Mouse (Mus musculus): Measurements from ENCODE around the gene Cox11. TPM values are rescaled to one million over a fixed set of nuclear protein-coding genes. Genes with fewer than 3 reads are reported as not detected.

Cox11 gene
- polyA plus RNA-seq, 1 experiment from 2014 or later = 37.3 TPM

DNA sequence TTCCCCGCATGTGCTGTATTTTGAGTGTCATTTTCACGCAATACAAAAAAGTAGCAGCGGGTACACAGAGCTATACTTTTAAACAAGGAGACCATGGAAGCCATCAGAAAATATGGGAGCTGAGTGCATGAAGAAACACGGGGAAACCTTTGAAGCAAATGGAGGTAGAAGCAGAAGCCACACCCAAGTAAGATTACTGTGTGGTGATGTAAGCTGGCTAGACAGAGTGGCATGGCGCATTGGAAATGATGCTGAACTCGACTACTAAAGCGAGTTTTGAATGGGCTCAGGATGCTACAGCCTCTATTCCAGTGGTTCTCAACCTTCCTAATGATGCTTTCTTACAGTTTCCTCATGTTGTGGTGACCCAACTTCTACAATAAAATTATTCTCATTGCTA lies 39.1 kb downstream of the Cox11 start:
- Histone ChIP-seq H3K4me1 (replicated peaks; ENCODE audit: control insufficient read depth, insufficient read depth, low read length) (no peaks in the 10 kb centered on the region), H3K27ac (ENCODE audit: low read length) (no peak overlapping the region), H3K27me3 (replicated peaks; ENCODE audit: control insufficient read depth, insufficient read depth, low read length) (no peaks in the 10 kb centered on the region), H3K9me3 (ENCODE audit: control insufficient read depth, low read length) (no peaks in the 10 kb centered on the region), H3K9ac (replicated peaks; ENCODE audit: low read depth, low read length) (no peak overlapping the region), H3K4me2 (ENCODE audit: low read length) (no peak overlapping the region), H3K4me3 (replicated peaks; ENCODE audit: low read length) (no peak overlapping the region), H3K36me3 (ENCODE audit: control insufficient read depth, insufficient read depth) (no peaks in the 10 kb centered on the region)
- 89% methylated on average over 7 of the region's 7 CpGs for WGBS
- ATAC-seq = no peak

DNA sequence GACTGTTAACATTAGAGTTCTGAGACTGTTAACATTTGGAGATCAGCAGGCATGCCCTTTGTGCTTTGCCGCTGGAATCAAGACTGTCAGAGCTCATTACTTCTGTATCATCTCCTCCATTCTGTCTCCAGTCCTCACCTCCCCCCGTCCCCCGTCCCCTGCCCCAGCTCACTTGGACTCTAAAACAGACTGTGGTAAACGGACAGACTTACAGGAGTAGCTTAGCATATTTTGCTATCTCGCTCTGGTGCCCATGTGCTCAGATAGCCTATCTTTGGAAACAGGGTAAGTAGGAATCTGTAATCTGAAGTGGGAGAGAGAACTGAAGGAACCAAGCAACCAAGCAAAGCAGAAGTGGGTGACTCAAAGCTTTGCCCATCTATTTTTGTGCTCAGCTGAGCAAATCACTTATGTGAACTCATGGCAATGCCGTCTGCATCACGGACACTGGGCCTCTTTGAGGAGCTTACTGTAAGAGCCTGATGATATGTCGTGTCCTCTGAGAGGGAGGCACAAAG lies 39.9 kb downstream of the Cox11 start:
- H3K36me3 ChIP-seq (ENCODE audit: control insufficient read depth, insufficient read depth) = no peaks in the 10 kb centered on the region
- no peaks in the 10 kb centered on the region for H3K4me1 ChIP-seq (replicated peaks; ENCODE audit: control insufficient read depth, insufficient read depth, low read length)
- no peak overlapping the region for H3K4me2 ChIP-seq (ENCODE audit: low read length)
- ATAC-seq = no peak
- H3K9me3 ChIP-seq (ENCODE audit: control insufficient read depth, low read length) = no peaks in the 10 kb centered on the region
- 63% methylated on average over 8 of the region's 8 CpGs for WGBS
- H3K4me3 ChIP-seq (replicated peaks; ENCODE audit: low read length) = no peak overlapping the region
- H3K27me3 ChIP-seq (replicated peaks; ENCODE audit: control insufficient read depth, insufficient read depth, low read length) = no peaks in the 10 kb centered on the region
- H3K27ac ChIP-seq (ENCODE audit: low read length) = no peak overlapping the region
- H3K9ac ChIP-seq (replicated peaks; ENCODE audit: low read depth, low read length) = no peak overlapping the region

DNA sequence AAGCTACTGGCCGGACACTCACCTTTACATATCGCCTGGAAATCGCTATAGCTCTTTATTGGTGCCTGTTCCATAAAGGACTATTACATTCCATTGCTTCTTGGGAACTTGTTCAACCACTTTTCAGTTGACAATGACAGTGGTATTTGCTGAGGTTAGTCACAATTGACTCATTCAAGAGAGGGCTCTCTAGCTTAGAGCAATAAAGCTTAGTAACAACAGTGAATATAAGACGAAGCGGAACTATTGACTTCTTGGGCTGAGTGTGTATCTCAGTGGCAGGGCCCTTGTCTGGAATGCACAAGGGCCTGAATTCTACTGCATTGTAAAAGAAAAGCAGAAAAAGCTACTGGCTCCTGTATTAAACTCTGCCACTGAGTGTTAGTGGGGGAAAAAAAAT lies 40.6 kb downstream of the Cox11 start:
- 85% methylated on average over 5 of the region's 5 CpGs for WGBS
- no peak for ATAC-seq

DNA sequence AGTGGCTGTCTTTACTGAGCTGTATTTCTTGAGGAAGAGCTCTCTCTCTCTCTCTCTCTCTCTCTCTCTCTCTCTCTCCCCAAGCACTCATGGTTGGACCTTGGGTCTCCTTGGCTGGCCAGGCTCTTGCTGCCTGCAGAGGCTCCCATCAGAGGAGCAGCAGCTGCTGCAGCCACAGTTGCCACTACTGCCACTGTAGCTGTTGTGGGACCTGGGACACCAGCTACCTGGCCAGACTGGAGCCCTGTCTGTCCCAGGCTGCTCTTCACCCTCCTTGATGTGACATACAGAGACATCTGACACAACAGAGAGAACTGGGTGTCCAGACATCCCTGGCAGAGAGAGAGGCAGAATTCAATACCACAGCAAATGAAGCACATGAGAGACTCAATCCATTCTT lies 43.2 kb downstream of the Cox11 start:
- Histone ChIP-seq H3K27ac (ENCODE audit: low read length) (no peak overlapping the region), H3K4me1 (replicated peaks; ENCODE audit: control insufficient read depth, insufficient read depth, low read length) (no peaks in the 10 kb centered on the region), H3K9ac (replicated peaks; ENCODE audit: low read depth, low read length) (no peak overlapping the region), H3K9me3 (ENCODE audit: control insufficient read depth, low read length) (no peaks in the 10 kb centered on the region), H3K4me3 (replicated peaks; ENCODE audit: low read length) (no peak overlapping the region), H3K36me3 (ENCODE audit: control insufficient read depth, insufficient read depth) (no peaks in the 10 kb centered on the region), H3K4me2 (ENCODE audit: low read length) (no peak overlapping the region), H3K27me3 (replicated peaks; ENCODE audit: control insufficient read depth, insufficient read depth, low read length) (no peaks in the 10 kb centered on the region)
- no peak for ATAC-seq

More for the DNA sequence above, 40.6 kb downstream of the Cox11 start:
- Histone ChIP-seq H3K27me3 (replicated peaks; ENCODE audit: control insufficient read depth, insufficient read depth, low read length) (no peaks in the 10 kb centered on the region), H3K4me3 (replicated peaks; ENCODE audit: low read length) (no peak overlapping the region), H3K9ac (replicated peaks; ENCODE audit: low read depth, low read length) (no peak overlapping the region), H3K27ac (ENCODE audit: low read length) (no peak overlapping the region), H3K4me1 (replicated peaks; ENCODE audit: control insufficient read depth, insufficient read depth, low read length) (no peaks in the 10 kb centered on the region), H3K4me2 (ENCODE audit: low read length) (no peak overlapping the region), H3K36me3 (ENCODE audit: control insufficient read depth, insufficient read depth) (no peaks in the 10 kb centered on the region), H3K9me3 (ENCODE audit: control insufficient read depth, low read length) (no peaks in the 10 kb centered on the region)

DNA sequence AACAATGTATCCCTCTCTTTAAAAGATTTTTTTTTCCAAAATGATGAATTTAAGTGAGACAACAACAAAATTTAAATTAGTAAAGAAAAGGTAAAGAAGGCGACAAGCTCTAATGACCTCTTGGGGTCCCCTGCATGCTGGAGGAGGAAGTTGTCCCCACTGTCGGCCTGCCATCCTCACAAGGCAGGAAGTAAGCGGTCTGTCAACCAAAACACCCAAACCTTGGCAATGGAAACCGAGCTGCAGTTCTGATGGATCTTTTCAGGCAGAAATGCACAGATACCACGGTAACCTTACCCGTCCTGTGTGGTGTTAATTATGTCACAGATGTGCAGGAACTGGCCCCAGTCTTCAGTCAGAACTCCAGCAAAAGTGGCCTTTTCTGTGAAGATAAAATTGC lies 46.8 kb downstream of the Cox11 start:
- H3K36me3 ChIP-seq (ENCODE audit: control insufficient read depth, insufficient read depth) = no peaks in the 10 kb centered on the region
- no peak overlapping the region for H3K9ac ChIP-seq (replicated peaks; ENCODE audit: low read depth, low read length)
- H3K27me3 ChIP-seq (replicated peaks; ENCODE audit: control insufficient read depth, insufficient read depth, low read length) = no peaks in the 10 kb centered on the region
- 81% methylated on average over 6 of the region's 6 CpGs for WGBS
- peaks cover 13% of the 10 kb centered on the region for H3K4me1 ChIP-seq (replicated peaks; ENCODE audit: control insufficient read depth, insufficient read depth, low read length)
- no peak for ATAC-seq
- no peaks in the 10 kb centered on the region for H3K9me3 ChIP-seq (ENCODE audit: control insufficient read depth, low read length)
- no peak overlapping the region for H3K27ac ChIP-seq (ENCODE audit: low read length)
- no peak overlapping the region for H3K4me3 ChIP-seq (replicated peaks; ENCODE audit: low read length)
- H3K4me2 ChIP-seq (ENCODE audit: low read length) = no peak overlapping the region

DNA sequence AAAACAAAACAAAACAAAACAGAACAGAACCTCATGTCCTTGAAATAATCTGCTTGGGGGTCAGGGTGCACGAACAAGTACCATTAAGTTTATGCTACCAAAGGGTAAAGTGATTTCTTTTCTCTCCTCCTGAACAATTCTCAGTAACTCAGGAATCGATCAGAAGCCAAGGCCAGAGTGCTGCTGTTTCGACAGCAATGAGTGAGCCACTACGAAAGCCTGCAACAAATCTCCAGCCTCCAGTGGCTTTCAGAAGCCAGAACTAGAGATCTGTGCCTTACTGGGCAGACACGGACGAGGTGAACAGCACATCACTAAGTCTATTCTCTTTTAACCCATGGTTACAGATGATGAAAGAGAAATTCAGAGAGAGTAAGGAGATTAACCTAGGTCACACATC lies 47.2 kb downstream of the Cox11 start:
- Histone ChIP-seq H3K9ac (replicated peaks; ENCODE audit: low read depth, low read length) (no peak overlapping the region), H3K27me3 (replicated peaks; ENCODE audit: control insufficient read depth, insufficient read depth, low read length) (no peaks in the 10 kb centered on the region), H3K36me3 (ENCODE audit: control insufficient read depth, insufficient read depth) (no peaks in the 10 kb centered on the region), H3K4me2 (ENCODE audit: low read length) (no peak overlapping the region), H3K27ac (ENCODE audit: low read length) (no peak overlapping the region), H3K4me1 (replicated peaks; ENCODE audit: control insufficient read depth, insufficient read depth, low read length) (peaks cover 13% of the 10 kb centered on the region), H3K4me3 (replicated peaks; ENCODE audit: low read length) (no peak overlapping the region), H3K9me3 (ENCODE audit: control insufficient read depth, low read length) (no peaks in the 10 kb centered on the region)
- ATAC-seq = no peak
- WGBS = 79% methylated on average over 6 of the region's 6 CpGs

DNA sequence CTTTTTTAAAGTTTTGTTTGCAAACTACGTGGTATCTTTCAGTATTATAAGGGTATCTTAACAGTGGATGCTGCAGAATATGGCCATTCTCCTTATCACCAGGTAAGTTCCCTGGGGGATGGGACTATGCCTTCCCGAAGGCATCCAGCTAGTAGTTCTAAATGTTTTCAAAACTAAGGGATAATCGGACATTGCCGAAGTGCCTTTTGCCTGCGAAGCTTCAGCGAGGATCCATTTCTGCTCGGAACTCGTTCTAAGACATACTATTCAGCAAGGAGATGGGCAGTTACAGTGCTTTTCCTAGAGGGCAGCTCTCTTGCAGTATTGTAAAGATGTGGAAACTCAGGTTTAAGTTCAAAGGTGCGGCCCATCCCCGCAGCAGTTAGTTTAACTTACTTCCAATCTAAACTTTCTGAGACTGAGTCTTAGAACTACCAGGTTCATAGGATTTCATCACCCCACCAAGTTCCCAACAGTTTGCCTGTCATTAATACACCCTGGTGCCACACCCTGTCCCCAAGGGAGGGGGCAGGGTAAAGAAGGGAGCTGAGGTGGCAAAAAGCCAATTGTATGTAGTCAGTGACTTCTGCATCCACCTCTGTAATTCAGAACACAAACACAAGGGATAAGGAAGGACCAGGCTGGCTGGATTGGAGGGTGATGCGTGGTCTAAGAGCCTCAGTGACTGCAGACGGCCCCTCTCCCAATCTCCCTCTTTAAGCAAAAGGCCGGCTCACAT lies 48.5 kb downstream of the Cox11 start:
- peak overlapping the region; percentile 67 for H3K9ac ChIP-seq (replicated peaks; ENCODE audit: low read depth, low read length)
- H3K27me3 ChIP-seq (replicated peaks; ENCODE audit: control insufficient read depth, insufficient read depth, low read length) = no peaks in the 10 kb centered on the region
- no peaks in the 10 kb centered on the region for H3K9me3 ChIP-seq (ENCODE audit: control insufficient read depth, low read length)
- peaks cover 13% of the 10 kb centered on the region for H3K4me1 ChIP-seq (replicated peaks; ENCODE audit: control insufficient read depth, insufficient read depth, low read length)
- peak overlapping the region; percentile 74 for H3K4me3 ChIP-seq (replicated peaks; ENCODE audit: low read length)
- H3K36me3 ChIP-seq (ENCODE audit: control insufficient read depth, insufficient read depth) = no peaks in the 10 kb centered on the region
- no peak; the same call in 1 of the 2 replicates for ATAC-seq
- H3K4me2 ChIP-seq (ENCODE audit: low read length) = peak overlapping the region; percentile 93
- WGBS = 72% methylated on average over 13 of the region's 13 CpGs
- no peak overlapping the region for H3K27ac ChIP-seq (ENCODE audit: low read length)

DNA sequence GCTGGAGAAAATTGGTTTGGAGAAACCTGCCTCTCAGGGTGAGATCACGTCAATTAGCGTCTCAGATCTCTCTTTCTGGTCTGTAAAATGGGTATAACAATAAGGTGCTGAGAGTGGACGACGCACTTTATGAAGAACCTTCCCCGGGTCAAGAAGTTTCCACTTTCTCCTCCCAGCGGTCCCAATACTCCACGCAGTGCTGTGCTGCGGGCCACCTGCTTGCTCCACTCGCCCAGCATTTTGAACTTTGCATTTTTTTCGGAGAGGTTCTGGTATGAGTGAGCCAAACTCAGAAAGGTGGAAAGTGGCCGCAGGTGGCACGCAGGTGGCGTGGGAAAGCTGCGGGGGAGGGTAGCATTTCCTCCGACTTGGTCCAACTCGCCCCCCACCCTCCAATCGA lies 49.1 kb downstream of the Cox11 start:
- Histone ChIP-seq H3K9me3 (ENCODE audit: control insufficient read depth, low read length) (no peaks in the 10 kb centered on the region), H3K36me3 (ENCODE audit: control insufficient read depth, insufficient read depth) (no peaks in the 10 kb centered on the region), H3K4me3 (replicated peaks; ENCODE audit: low read length) (peak overlapping the region; percentile 74), H3K4me2 (ENCODE audit: low read length) (peak overlapping the region; percentile 93), H3K27me3 (replicated peaks; ENCODE audit: control insufficient read depth, insufficient read depth, low read length) (no peaks in the 10 kb centered on the region), H3K4me1 (replicated peaks; ENCODE audit: control insufficient read depth, insufficient read depth, low read length) (peaks cover 13% of the 10 kb centered on the region), H3K9ac (replicated peaks; ENCODE audit: low read depth, low read length) (peak overlapping the region; percentile 67), H3K27ac (ENCODE audit: low read length) (no peak overlapping the region)
- under 1% methylated on average over 17 of the region's 17 CpGs for WGBS
- ATAC-seq = peak; percentile 45

DNA sequence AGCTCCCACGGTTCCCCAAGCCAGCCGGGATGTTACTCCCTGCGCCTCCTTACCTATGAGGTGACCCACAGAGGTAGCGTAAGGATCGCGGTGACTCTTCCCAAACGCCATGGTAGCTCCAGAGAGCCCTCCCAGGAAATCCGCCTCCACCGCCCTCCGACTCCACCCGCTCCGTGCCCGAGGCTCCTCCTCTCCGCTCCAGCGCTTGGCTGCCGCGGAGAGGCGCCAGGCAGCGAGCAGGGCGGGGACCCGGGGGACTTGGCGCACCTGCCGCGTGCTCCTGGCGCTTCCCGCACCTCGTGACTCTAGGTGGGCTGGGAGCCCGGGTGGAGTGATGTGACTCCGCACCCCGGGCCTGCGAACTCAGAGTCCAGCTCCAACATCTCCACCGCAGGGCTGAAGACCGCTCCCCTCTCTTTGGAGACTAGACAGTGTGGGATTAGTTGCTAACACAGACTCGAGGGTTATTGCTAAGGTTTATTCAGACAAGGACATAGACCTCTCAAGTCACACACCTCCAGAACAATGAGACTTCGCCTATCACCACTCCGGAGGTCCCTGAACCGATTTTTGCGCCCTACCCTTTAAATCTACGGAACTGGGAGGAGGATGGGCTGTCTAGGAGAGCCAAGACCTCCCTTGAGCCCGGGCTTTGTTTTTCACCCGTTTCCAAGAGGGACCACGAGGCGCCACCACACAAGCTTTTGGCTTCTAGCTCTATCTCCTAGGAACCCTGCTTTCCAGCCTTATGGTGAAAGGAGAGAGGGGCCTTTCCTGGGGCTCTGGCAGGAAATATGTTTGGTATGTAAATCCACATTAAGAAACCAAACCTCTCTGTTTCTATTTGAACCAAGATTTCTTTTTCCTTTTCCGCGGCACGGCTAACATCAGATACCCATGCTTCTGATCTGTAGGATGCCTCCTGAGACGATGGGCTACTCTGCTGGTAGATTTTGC lies 49.8 kb downstream of the Cox11 start, which contains the start of gene Tom1l1:
Gene Tom1l1 (minus strand): TSS at position 907 of the 957 bp plus-strand sequence.
- 6% methylated on average over 46 of the region's 47 CpGs for WGBS
- Histone ChIP-seq H3K27ac (ENCODE audit: low read length) (peak within 1 kb of the TSS; percentile 41), H3K9me3 (ENCODE audit: control insufficient read depth, low read length) (no peaks in the 10 kb centered on the region)

More for the DNA sequence above, 49.8 kb downstream of the Cox11 start, which contains the start of gene Tom1l1:
- peak; percentile 95 for ATAC-seq
- Histone ChIP-seq H3K4me2 (ENCODE audit: low read length) (peak within 1 kb of the TSS; percentile 93), H3K9ac (replicated peaks; ENCODE audit: low read depth, low read length) (peak within 1 kb of the TSS; percentile 67), H3K36me3 (ENCODE audit: control insufficient read depth, insufficient read depth) (no peaks in the 10 kb centered on the region), H3K27me3 (replicated peaks; ENCODE audit: control insufficient read depth, insufficient read depth, low read length) (no peaks in the 10 kb centered on the region), H3K4me1 (replicated peaks; ENCODE audit: control insufficient read depth, insufficient read depth, low read length) (peaks cover 13% of the 10 kb centered on the region), H3K4me3 (replicated peaks; ENCODE audit: low read length) (peak within 1 kb of the TSS; percentile 74)

Measured in forebrain, embryonic 16.5 days (tissue).